Mouse (Mus musculus) kidney, embryonic 14.5 days (tissue): ENCODE data around the gene Gsdma2. TPM values are rescaled to one million over a fixed set of nuclear protein-coding genes. Genes with fewer than 3 reads are reported as not detected.
"Not testable (repeated sequence)": the region's sequence is repeated elsewhere in the genome, so short reads cannot be mapped to it uniquely, and the experiment has no call there.

Experiments
- ATAC-seq: fragments of 200-750 bp; cut with Nextera tagmentation; 2 replicates; pipeline ENCODE4 v1.8.0; 2017; ENCODE audit warnings: moderate number of reproducible peaks, mild to moderate bottlenecking, moderate TSS enrichment, moderate library complexity; ENCODE audit not compliant: low FRiP score, low TSS enrichment
- H3K27ac ChIP-seq: fragments of 300-500 bp; sonication (generic); 2 replicates; pipeline ENCODE4 v1.5.1; 2014; ENCODE audit warnings: low read depth, mild to moderate bottlenecking, low read length, moderate library complexity, mixed read lengths
- H3K27me3 ChIP-seq: fragments of 300-500 bp; sonication (generic); 2 replicates; pipeline ENCODE4 v1.6.1; 2014; ENCODE audit warnings: mild to moderate bottlenecking, low read length; ENCODE audit not compliant: control insufficient read depth, insufficient read depth
- H3K36me3 ChIP-seq: fragments of 300-500 bp; sonication (generic); 2 replicates; pipeline ENCODE4 v1.6.1; 2014; ENCODE audit warnings: low read length, mixed read lengths; ENCODE audit not compliant: control insufficient read depth, insufficient read depth
- H3K4me1 ChIP-seq: fragments of 300-500 bp; sonication (generic); 2 replicates; pipeline ENCODE4 v1.6.1; 2014; ENCODE audit warnings: low read length, mixed read lengths; ENCODE audit not compliant: control insufficient read depth, insufficient read depth
- H3K4me2 ChIP-seq: fragments of 300-500 bp; sonication (generic); replicated peaks from 2 replicates; pipeline ENCODE4 v1.6.1; 2014; ENCODE audit warnings: low read depth, mild to moderate bottlenecking, low read length
- H3K4me3 ChIP-seq: fragments of 300-500 bp; sonication (generic); 2 replicates; pipeline ENCODE4 v1.5.1; 2014; ENCODE audit warnings: mild to moderate bottlenecking, low read length
- H3K9ac ChIP-seq: fragments of 300-500 bp; sonication (generic); 2 replicates; pipeline ENCODE4 v1.6.1; 2014; ENCODE audit warnings: low read depth, mild to moderate bottlenecking, low read length, moderate library complexity
- H3K9me3 ChIP-seq: fragments of 300-500 bp; sonication (generic); 2 replicates; pipeline ENCODE4 v1.6.1; 2016; ENCODE audit warnings: low read length; ENCODE audit not compliant: control insufficient read depth
- WGBS: fragments of 180-500 bp; shearing (Covaris S2); extraction: QIAGEN DNeasy Blood & Tissue Kit; methylation state at CpG from one replicate; pipeline ENCODE4 v1.1.7; 2014; 5-methylcytosine and 5-hydroxymethylcytosine counted together
- polyA plus RNA-seq: library from polyadenylated mRNA; unstranded; fragments of >200 nt; fragmentation: Nextera tagmentation; extraction: Ambion mirVana; gene quantifications from 2 replicates; pipeline ENCODE4 v1.2.1, GENCODE M21; 2014

Gsdma2 gene
- polyA plus RNA-seq, 1 experiment from 2014 or later = not detected

GRCm38 (mm10) chr11:98620791-98621190 lies 25.8 kb upstream of the Gsdma2 start:
- ATAC-seq = no peak
- 95% methylated on average over 13 of the region's 13 CpGs for WGBS
- no peaks in the 10 kb centered on the region for H3K4me1 ChIP-seq
- H3K27me3 ChIP-seq = no peaks in the 10 kb centered on the region
- no peak overlapping the region for H3K4me3 ChIP-seq
- H3K9me3 ChIP-seq = 0 out of 2 replicates have a peak, but pooled peaks cover 2% of the 10 kb centered on the region
- H3K4me2 ChIP-seq = no peak overlapping the region
- no peak overlapping the region for H3K9ac ChIP-seq
- H3K27ac ChIP-seq = no peak overlapping the region
- H3K36me3 ChIP-seq = no peaks in the 10 kb centered on the region

GRCm38 (mm10) chr11:98623981-98624380 lies 22.6 kb upstream of the Gsdma2 start:
- not testable (repeated sequence) for H3K27ac ChIP-seq, H3K27me3 ChIP-seq, H3K9me3 ChIP-seq, H3K4me2 ChIP-seq, H3K36me3 ChIP-seq, ATAC-seq, H3K4me1 ChIP-seq, H3K9ac ChIP-seq, H3K4me3 ChIP-seq
- 82% methylated on average over 6 of the region's 6 CpGs for whole genome bisulfite sequencing

- H3K9ac ChIP-seq, H3K27me3 ChIP-seq, ATAC-seq, H3K9me3 ChIP-seq, H3K4me2 ChIP-seq, H3K36me3 ChIP-seq, H3K27ac ChIP-seq, H3K4me3 ChIP-seq, H3K4me1 ChIP-seq: not testable (repeated sequence)
- 92% methylated on average over 2 of the region's 2 CpGs for WGBS
Measured at GRCm38 (mm10) chr11:98624381-98624780, 22.2 kb upstream of the Gsdma2 start.

GRCm38 (mm10) chr11:98625611-98626410 lies 20.7 kb upstream of the Gsdma2 start, which contains the start of the genes Gm12355 and Gsdma3:
Gene Gm12355 (minus strand): TSS chr11:98625661.
Gene Gsdma3 (plus strand): TSS chr11:98626360.
- H3K4me1 ChIP-seq = no peaks in the 10 kb centered on the region
- no peak within 1 kb of the TSS for H3K9ac ChIP-seq
- no peak within 1 kb of the TSS for H3K4me2 ChIP-seq
- 88% methylated on average over 10 of the region's 10 CpGs for WGBS
- no peaks in the 10 kb centered on the region for H3K36me3 ChIP-seq
- ATAC-seq = no peak
- no peak within 1 kb of the TSS for H3K27ac ChIP-seq
- no peak within 1 kb of the TSS for H3K4me3 ChIP-seq
- H3K27me3 ChIP-seq = no peaks in the 10 kb centered on the region
- H3K9me3 ChIP-seq = 0 out of 2 replicates have a peak, but pooled peaks cover 2% of the 10 kb centered on the region

- Histone ChIP-seq H3K36me3 (no peaks in the 10 kb centered on the region), H3K4me3 (no peak overlapping the region), H3K27ac (no peak overlapping the region), H3K4me2 (no peak overlapping the region), H3K9me3 (0 out of 2 replicates have a peak, but pooled peaks cover under 1% of the 10 kb centered on the region), H3K9ac (no peak overlapping the region), H3K4me1 (no peaks in the 10 kb centered on the region), H3K27me3 (no peaks in the 10 kb centered on the region)
- no peak for ATAC-seq
- 95% methylated on average over 3 of the region's 3 CpGs for WGBS
Measured at GRCm38 (mm10) chr11:98628706-98629105, 17.9 kb upstream of the Gsdma2 start.

GRCm38 (mm10) chr11:98630646-98631045 lies 15.9 kb upstream of the Gsdma2 start:
- no peak overlapping the region for H3K9ac ChIP-seq
- H3K27ac ChIP-seq = no peak overlapping the region
- H3K27me3 ChIP-seq = no peaks in the 10 kb centered on the region
- no peak for ATAC-seq
- H3K9me3 ChIP-seq = no peaks in the 10 kb centered on the region
- no peaks in the 10 kb centered on the region for H3K36me3 ChIP-seq
- WGBS = 86% methylated on average over 5 of the region's 5 CpGs
- no peaks in the 10 kb centered on the region for H3K4me1 ChIP-seq
- no peak overlapping the region for H3K4me2 ChIP-seq
- no peak overlapping the region for H3K4me3 ChIP-seq

GRCm38 (mm10) chr11:98635312-98635970 lies 11.1 kb upstream of the Gsdma2 start:
- ATAC-seq, H3K36me3 ChIP-seq, H3K4me1 ChIP-seq, H3K27ac ChIP-seq, H3K9me3 ChIP-seq, H3K4me3 ChIP-seq, H3K27me3 ChIP-seq, H3K9ac ChIP-seq, H3K4me2 ChIP-seq: not testable (repeated sequence)
- WGBS = 44% methylated on average over 10 of the region's 10 CpGs

GRCm38 (mm10) chr11:98637501-98637900 lies 9.1 kb upstream of the Gsdma2 start:
- Histone ChIP-seq H3K36me3 (no peaks in the 10 kb centered on the region), H3K27ac (no peak overlapping the region), H3K9ac (no peak overlapping the region), H3K4me3 (no peak overlapping the region), H3K9me3 (no peaks in the 10 kb centered on the region), H3K4me1 (no peaks in the 10 kb centered on the region), H3K4me2 (no peak overlapping the region), H3K27me3 (no peaks in the 10 kb centered on the region)
- 62% methylated on average over 1 of the region's 1 CpGs for WGBS
- ATAC-seq = no peak

- no peak for ATAC-seq
Measured at GRCm38 (mm10) chr11:98640091-98640490, 6.5 kb upstream of the Gsdma2 start.

More at GRCm38 (mm10) chr11:98640091-98640490, 6.5 kb upstream of the Gsdma2 start:
- H3K36me3 ChIP-seq = no peaks in the 10 kb centered on the region
- no peaks in the 10 kb centered on the region for H3K27me3 ChIP-seq
- H3K27ac ChIP-seq = no peak overlapping the region
- WGBS = 56% methylated on average over 5 of the region's 5 CpGs
- no peak overlapping the region for H3K4me3 ChIP-seq
- H3K4me2 ChIP-seq = no peak overlapping the region
- H3K4me1 ChIP-seq = no peaks in the 10 kb centered on the region
- no peak overlapping the region for H3K9ac ChIP-seq
- no peaks in the 10 kb centered on the region for H3K9me3 ChIP-seq
